Mouse (Mus musculus): Measurements from ENCODE around the gene Grk4. TPM values are rescaled to one million over a fixed set of nuclear protein-coding genes. Genes with fewer than 3 reads are reported as not detected.

The Grk4 gene
- polyA plus RNA-seq, 2 experiments: 0.44 to 0.91 TPM

DNA sequence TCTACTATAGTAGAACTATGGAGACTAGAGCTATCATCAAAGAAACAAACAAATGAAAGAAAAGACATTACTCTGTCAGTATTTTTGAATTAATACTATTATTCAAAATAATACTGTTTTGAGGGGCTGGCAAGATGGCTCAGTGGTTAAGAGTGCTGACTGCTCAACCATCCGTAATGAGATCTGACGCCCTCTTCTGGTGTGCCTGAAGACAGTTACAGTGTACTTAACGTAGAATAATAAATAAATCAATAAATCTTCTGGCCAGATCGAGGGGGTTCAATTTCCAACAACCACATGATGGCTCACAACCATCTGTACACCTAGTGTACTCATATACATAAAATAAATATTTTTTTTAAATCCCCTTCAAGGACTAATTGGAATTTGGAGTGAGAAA is 1.7 kb downstream of the Grk4 start:
- WGBS (ENCODE audit: insufficient replicate concordance): 68% methylated on average over 4 of the region's 4 CpGs
- H3K36me3 ChIP-seq (replicated peaks; ENCODE audit: control insufficient read depth, insufficient read depth, low read depth): 0 out of 2 replicates have a peak, but pooled peaks cover 4% of the 10 kb centered on the region
- H3K4me1 ChIP-seq (replicated peaks; ENCODE audit: control insufficient read depth in 2 of 2, insufficient read depth in 2 of 2, low read length in 1 of 2): peaks cover 11 to 15% of the 10 kb centered on the region in 2 experiments
- no peak overlapping the region for H3K27ac ChIP-seq
- no peak overlapping the region for H3K9ac ChIP-seq (replicated peaks)
- 0 out of 4 replicates have a peak overlapping the region, but pooled peaks of 1 of the 2 experiments have one; percentile 5 for H3K4me3 ChIP-seq (ENCODE audit: insufficient read depth in 1 of 2, low read depth in 2 of 2, low read length in 2 of 2)
- TF ChIP-seq EP300 (IDR thresholded peaks at IDR 0.05; ENCODE audit: low read depth) (no peak), CTCF (IDR thresholded peaks at IDR 0.05; ENCODE audit: low read depth) (0 out of 2 replicates have a peak, but pooled peaks have one; percentile 3)
- ATAC-seq (ENCODE audit: insufficient read depth) (no peak), DNase-seq (ENCODE audit: low read depth in 3 of 3, low spot score in 3 of 3) (no peak)
- no peaks in the 10 kb centered on the region for H3K27me3 ChIP-seq (ENCODE audit: control insufficient read depth, insufficient read depth, low read length)
- peak overlapping the region; percentile 86 for H3K4me2 ChIP-seq (ENCODE audit: low read depth)
- no peaks in the 10 kb centered on the region for H3K9me3 ChIP-seq (ENCODE audit: control insufficient read depth, low read length)

- 87% methylated on average over 2 of the region's 2 CpGs for WGBS (ENCODE audit: insufficient replicate concordance)
- ATAC-seq (ENCODE audit: insufficient read depth) (no peak), DNase-seq (ENCODE audit: low read depth in 3 of 3, low spot score in 3 of 3) (no peak)
- Histone ChIP-seq H3K9ac (replicated peaks) (no peak overlapping the region), H3K27ac (no peak overlapping the region), H3K36me3 (replicated peaks; ENCODE audit: control insufficient read depth, insufficient read depth, low read depth) (no peaks in the 10 kb centered on the region), H3K4me1 (replicated peaks; ENCODE audit: control insufficient read depth in 2 of 2, insufficient read depth in 2 of 2, low read length in 1 of 2) (peaks cover 11 to 15% of the 10 kb centered on the region in 2 experiments), H3K27me3 (ENCODE audit: control insufficient read depth, insufficient read depth, low read length) (no peaks in the 10 kb centered on the region), H3K4me3 (ENCODE audit: insufficient read depth in 1 of 2, low read depth in 2 of 2, low read length in 2 of 2) (no peak overlapping the region), H3K4me2 (ENCODE audit: low read depth) (no peak overlapping the region), H3K9me3 (ENCODE audit: control insufficient read depth, low read length) (no peaks in the 10 kb centered on the region)
- TF ChIP-seq CTCF (IDR thresholded peaks at IDR 0.05; ENCODE audit: low read depth) (no peak), EP300 (IDR thresholded peaks at IDR 0.05; ENCODE audit: low read depth) (no peak)
Measured at GRCm38 (mm10) chr5:34663231-34663630, 3.1 kb downstream of the Grk4 start.

GRCm38 (mm10) chr5:34669493-34669892 is 9.3 kb downstream of the Grk4 start:
- WGBS (ENCODE audit: insufficient replicate concordance): 73% methylated on average over 2 of the region's 2 CpGs
- H3K36me3 ChIP-seq (replicated peaks; ENCODE audit: control insufficient read depth, insufficient read depth, low read depth): no peaks in the 10 kb centered on the region
- H3K9me3 ChIP-seq (ENCODE audit: control insufficient read depth, low read length): no peaks in the 10 kb centered on the region
- H3K4me3 ChIP-seq (ENCODE audit: insufficient read depth in 1 of 2, low read depth in 2 of 2, low read length in 2 of 2): no peak overlapping the region
- DNase-seq (ENCODE audit: low read depth in 3 of 3, low spot score in 3 of 3) (no peak), ATAC-seq (ENCODE audit: insufficient read depth) (no peak)
- no peaks in the 10 kb centered on the region for H3K4me1 ChIP-seq (replicated peaks; ENCODE audit: control insufficient read depth in 2 of 2, insufficient read depth in 2 of 2, low read length in 1 of 2)
- no peak overlapping the region for H3K9ac ChIP-seq (replicated peaks)
- peak; percentile 50 for TF ChIP-seq CTCF (IDR thresholded peaks at IDR 0.05; ENCODE audit: low read depth)
- no peak for TF ChIP-seq EP300 (IDR thresholded peaks at IDR 0.05; ENCODE audit: low read depth)
- no peak overlapping the region for H3K27ac ChIP-seq
- H3K4me2 ChIP-seq (ENCODE audit: low read depth): no peak overlapping the region
- H3K27me3 ChIP-seq (ENCODE audit: control insufficient read depth, insufficient read depth, low read length): no peaks in the 10 kb centered on the region

DNA sequence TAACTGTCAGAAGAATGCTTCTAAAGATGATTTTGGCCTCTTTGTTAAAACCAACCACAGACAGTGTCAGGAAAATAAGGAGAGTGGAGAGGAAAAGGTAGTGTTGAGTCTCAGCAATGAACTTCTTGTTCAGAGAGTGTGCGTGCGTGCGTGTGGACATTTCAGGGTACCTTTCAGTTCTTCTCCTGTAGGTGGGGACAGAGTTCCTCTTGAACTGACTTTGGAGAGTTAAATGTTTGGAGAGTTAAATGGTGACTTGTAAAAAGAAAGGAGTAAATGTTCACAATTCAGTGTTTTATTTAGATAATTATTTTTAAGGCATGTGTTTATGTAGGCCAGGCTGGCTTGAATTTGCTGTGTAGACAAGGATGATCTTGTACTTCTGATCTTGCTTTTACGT is 10.1 kb downstream of the Grk4 start:
- ATAC-seq (ENCODE audit: insufficient read depth): no peak
- H3K9ac ChIP-seq (replicated peaks): no peak overlapping the region
- H3K27me3 ChIP-seq (ENCODE audit: control insufficient read depth, insufficient read depth, low read length): no peaks in the 10 kb centered on the region

GRCm38 (mm10) chr5:34689868-34690267 is 29.7 kb downstream of the Grk4 start:
- Histone ChIP-seq H3K4me1 (replicated peaks; ENCODE audit: control insufficient read depth in 2 of 2, insufficient read depth in 2 of 2, low read length in 1 of 2) (no peaks in the 10 kb centered on the region; a peak in 1 of 4 replicates), H3K4me3 (ENCODE audit: insufficient read depth in 1 of 2, low read depth in 2 of 2, low read length in 2 of 2) (no peak overlapping the region), H3K9ac (replicated peaks) (no peak overlapping the region), H3K36me3 (replicated peaks; ENCODE audit: control insufficient read depth, insufficient read depth, low read depth) (no peaks in the 10 kb centered on the region), H3K27me3 (ENCODE audit: control insufficient read depth, insufficient read depth, low read length) (no peaks in the 10 kb centered on the region), H3K9me3 (ENCODE audit: control insufficient read depth, low read length) (no peaks in the 10 kb centered on the region), H3K4me2 (ENCODE audit: low read depth) (no peak overlapping the region), H3K27ac (no peak overlapping the region)
- WGBS (ENCODE audit: insufficient replicate concordance): 75% methylated on average over 1 of the region's 1 CpGs
- no peak for DNase-seq (ENCODE audit: low read depth in 3 of 3, low spot score in 3 of 3)
- TF ChIP-seq EP300 (IDR thresholded peaks at IDR 0.05; ENCODE audit: low read depth) (no peak), CTCF (IDR thresholded peaks at IDR 0.05; ENCODE audit: low read depth) (peak; percentile 18; the same call in 1 of the 2 replicates)
- no peak for ATAC-seq (ENCODE audit: insufficient read depth)

More for the DNA sequence above, 10.1 kb downstream of the Grk4 start:
- Histone ChIP-seq H3K4me3 (ENCODE audit: insufficient read depth in 1 of 2, low read depth in 2 of 2, low read length in 2 of 2) (no peak overlapping the region), H3K36me3 (replicated peaks; ENCODE audit: control insufficient read depth, insufficient read depth, low read depth) (no peaks in the 10 kb centered on the region), H3K27ac (no peak overlapping the region), H3K4me2 (ENCODE audit: low read depth) (no peak overlapping the region), H3K4me1 (replicated peaks; ENCODE audit: control insufficient read depth in 2 of 2, insufficient read depth in 2 of 2, low read length in 1 of 2) (no peaks in the 10 kb centered on the region), H3K9me3 (ENCODE audit: control insufficient read depth, low read length) (no peaks in the 10 kb centered on the region)
- 70% methylated on average over 4 of the region's 4 CpGs for WGBS (ENCODE audit: insufficient replicate concordance)
- TF ChIP-seq EP300 (IDR thresholded peaks at IDR 0.05; ENCODE audit: low read depth) (no peak), CTCF (IDR thresholded peaks at IDR 0.05; ENCODE audit: low read depth) (peak; percentile 41)
- peak in 1 of 3 experiments; percentile 13 for DNase-seq (ENCODE audit: low read depth in 3 of 3, low spot score in 3 of 3)

All from liver, embryonic 14.5 days (tissue).